Mouse (Mus musculus): ENCODE results near the gene Cyp24a1.

GRCm38 (mm10) chr2:170544159-170544558 lies 47.2 kb upstream of the Cyp24a1 start:
- TF ChIP-seq ZNF384 (IDR thresholded peaks at IDR 0.05; ENCODE audit: low read depth, low read length) (no peak), MAFK (IDR thresholded peaks at IDR 0.05; ENCODE audit: insufficient read depth, low read depth, low read length) (no peak), CHD2 (IDR thresholded peaks at IDR 0.05; ENCODE audit: low read depth, low read length) (no peak), ZC3H11A (IDR thresholded peaks at IDR 0.05; ENCODE audit: borderline replicate concordance, low read depth, low read length) (no peak)
